Mouse (Mus musculus): ENCODE data around the gene Cyp1a2. TPM values are rescaled to one million over a fixed set of nuclear protein-coding genes. Genes with fewer than 3 reads are reported as not detected.
"Not testable (repeated sequence)": the region's sequence is repeated elsewhere in the genome, so short reads cannot be mapped to it uniquely, and the experiment has no call there.

Cyp1a2 gene
- polyA plus RNA-seq, 1 experiment: not detected

GRCm38 (mm10) chr9:57718408-57718807, 34.9 kb upstream of the Cyp1a2 start:
- H3K27ac ChIP-seq (ENCODE audit: insufficient read depth, low read length): no peak overlapping the region
- no peak overlapping the region for H3K4me3 ChIP-seq (ENCODE audit: extremely low read depth, insufficient read depth, insufficient read length)
- H3K4me1 ChIP-seq (ENCODE audit: control insufficient read depth, insufficient read depth, insufficient read length): no peaks in the 10 kb centered on the region; the same call in 1 of the 2 replicates
- no peaks in the 10 kb centered on the region for H3K27me3 ChIP-seq (ENCODE audit: control insufficient read depth, insufficient read depth, low read length)
- DNase-seq (ENCODE audit: low read depth in 1 of 2, low spot score in 2 of 2): no peak
- H3K36me3 ChIP-seq (ENCODE audit: control insufficient read depth, insufficient read depth, low read length): peaks cover 34% of the 10 kb centered on the region
- TF ChIP-seq POLR2A (IDR thresholded peaks at IDR 0.05; ENCODE audit: low read depth, low read length): no peak
- no peak for TF ChIP-seq CTCF (IDR thresholded peaks at IDR 0.05; ENCODE audit: extremely low read depth, insufficient read depth, insufficient read length, insufficient replicate concordance)
- WGBS: 89% methylated on average over 7 of the region's 7 CpGs

DNA sequence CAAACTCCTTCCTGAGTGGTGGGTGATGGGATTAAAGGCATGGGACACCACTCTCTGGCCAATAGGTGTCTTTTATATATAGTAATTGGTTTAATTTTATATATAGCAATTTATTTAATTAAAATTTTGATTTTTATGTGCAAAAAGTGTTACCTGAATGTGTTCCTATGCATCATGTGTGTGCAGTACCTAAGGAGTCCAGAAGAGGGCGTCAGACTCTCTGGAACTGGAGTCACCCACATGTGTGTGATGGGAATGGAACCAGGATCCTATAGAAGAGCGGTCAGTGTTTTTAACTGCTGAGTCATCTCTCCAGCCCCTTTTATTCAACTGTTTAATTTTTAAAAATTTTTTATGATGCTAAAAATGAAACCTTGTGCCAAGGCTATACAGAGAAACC, 28.7 kb upstream of the Cyp1a2 start:
- no peak for TF ChIP-seq POLR2A (IDR thresholded peaks at IDR 0.05; ENCODE audit: low read depth, low read length)
- TF ChIP-seq CTCF (IDR thresholded peaks at IDR 0.05; ENCODE audit: extremely low read depth, insufficient read depth, insufficient read length, insufficient replicate concordance): no peak
- Histone ChIP-seq H3K27ac (ENCODE audit: insufficient read depth, low read length) (no peak overlapping the region), H3K4me1 (ENCODE audit: control insufficient read depth, insufficient read depth, insufficient read length) (peaks cover 6% of the 10 kb centered on the region; the same call in 1 of the 2 replicates), H3K4me3 (ENCODE audit: extremely low read depth, insufficient read depth, insufficient read length) (no peak overlapping the region), H3K27me3 (ENCODE audit: control insufficient read depth, insufficient read depth, low read length) (no peaks in the 10 kb centered on the region), H3K36me3 (ENCODE audit: control insufficient read depth, insufficient read depth, low read length) (peaks cover 25% of the 10 kb centered on the region)
- DNase-seq (ENCODE audit: low read depth in 1 of 2, low spot score in 2 of 2): no peak
- 85% methylated on average over 2 of the region's 2 CpGs for WGBS

- not testable (repeated sequence) for H3K4me3 ChIP-seq (ENCODE audit: extremely low read depth, insufficient read depth, insufficient read length); H3K27ac ChIP-seq (ENCODE audit: insufficient read depth, low read length); DNase-seq (ENCODE audit: low read depth in 1 of 2, low spot score in 2 of 2); H3K27me3 ChIP-seq (ENCODE audit: control insufficient read depth, insufficient read depth, low read length); H3K4me1 ChIP-seq (ENCODE audit: control insufficient read depth, insufficient read depth, insufficient read length)
- WGBS: 79% methylated on average over 5 of the region's 5 CpGs
- peaks cover 11% of the 10 kb centered on the region for H3K36me3 ChIP-seq (ENCODE audit: control insufficient read depth, insufficient read depth, low read length)
Observed at GRCm38 (mm10) chr9:57710214-57710613, 26.7 kb upstream of the Cyp1a2 start.

- peaks cover 6% of the 10 kb centered on the region; the same call in 1 of the 2 replicates for H3K4me1 ChIP-seq (ENCODE audit: control insufficient read depth, insufficient read depth, insufficient read length)
- peak overlapping the region; percentile 93 for H3K4me3 ChIP-seq (ENCODE audit: extremely low read depth, insufficient read depth, insufficient read length)
- H3K27me3 ChIP-seq (ENCODE audit: control insufficient read depth, insufficient read depth, low read length): no peaks in the 10 kb centered on the region
- 1% methylated on average over 31 of the region's 39 CpGs for WGBS
- no peak for TF ChIP-seq POLR2A (IDR thresholded peaks at IDR 0.05; ENCODE audit: low read depth, low read length)
- no peak for TF ChIP-seq CTCF (IDR thresholded peaks at IDR 0.05; ENCODE audit: extremely low read depth, insufficient read depth, insufficient read length, insufficient replicate concordance)
- H3K36me3 ChIP-seq (ENCODE audit: control insufficient read depth, insufficient read depth, low read length): peaks cover 5% of the 10 kb centered on the region
- no peak for DNase-seq (ENCODE audit: low read depth in 1 of 2, low spot score in 2 of 2)
- H3K27ac ChIP-seq (ENCODE audit: insufficient read depth, low read length): peak overlapping the region; percentile 80
Observed at GRCm38 (mm10) chr9:57708720-57709274, 25.3 kb upstream of the Cyp1a2 start.

DNA sequence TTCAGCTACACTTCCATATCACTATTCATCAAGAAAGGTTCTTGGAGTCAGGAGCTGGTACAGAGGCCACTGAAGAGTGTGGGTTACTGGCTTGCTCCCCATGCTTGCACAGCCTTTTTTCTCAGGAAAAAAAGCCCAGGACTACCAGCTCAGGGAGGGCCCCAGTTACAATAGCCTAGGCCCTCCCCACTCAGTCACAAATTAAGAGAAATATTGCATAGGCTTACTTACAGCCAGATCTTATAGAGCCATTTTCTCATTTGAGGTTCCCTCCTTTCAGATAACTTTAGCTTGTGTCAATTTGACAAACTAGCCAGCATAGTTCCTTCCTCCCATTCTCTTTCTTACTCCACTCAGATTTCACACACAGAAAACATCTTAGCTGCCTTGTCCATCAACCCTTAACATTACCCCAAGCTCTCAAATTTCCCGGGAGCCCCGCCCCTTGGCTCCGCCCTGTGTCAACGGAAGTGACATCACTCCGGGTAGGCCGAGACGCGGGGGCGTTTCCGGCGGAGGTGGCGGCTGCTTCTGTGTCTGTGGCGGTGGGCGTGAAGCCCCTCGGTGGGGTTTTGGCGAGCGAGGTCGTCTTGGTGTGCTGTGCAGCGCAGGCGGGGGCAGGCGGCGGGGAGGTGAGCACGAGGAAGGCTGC, 24.7 kb upstream of the Cyp1a2 start, which contains the start of gene Edc3:
Gene Edc3, plus strand, starts transcription at position 473 of the 652 bp plus-strand sequence.
- Histone ChIP-seq H3K4me3 (ENCODE audit: extremely low read depth, insufficient read depth, insufficient read length) (peak within 1 kb of the TSS; percentile 93), H3K4me1 (ENCODE audit: control insufficient read depth, insufficient read depth, insufficient read length) (peaks cover 6% of the 10 kb centered on the region; the same call in 1 of the 2 replicates), H3K27ac (ENCODE audit: insufficient read depth, low read length) (peak within 1 kb of the TSS; percentile 80), H3K27me3 (ENCODE audit: control insufficient read depth, insufficient read depth, low read length) (no peaks in the 10 kb centered on the region), H3K36me3 (ENCODE audit: control insufficient read depth, insufficient read depth, low read length) (peaks cover under 1% of the 10 kb centered on the region; the same call in 1 of the 2 replicates)
- 0% methylated on average over 23 of the region's 23 CpGs for WGBS
- TF ChIP-seq CTCF (IDR thresholded peaks at IDR 0.05; ENCODE audit: extremely low read depth, insufficient read depth, insufficient read length, insufficient replicate concordance) (no peak), POLR2A (IDR thresholded peaks at IDR 0.05; ENCODE audit: low read depth, low read length) (peak; percentile 47)
- DNase-seq (ENCODE audit: low read depth in 1 of 2, low spot score in 2 of 2): peak; percentile 68 to 85

- WGBS: 91% methylated on average over 3 of the region's 3 CpGs
- Histone ChIP-seq H3K27ac (ENCODE audit: insufficient read depth, low read length) (no peak overlapping the region), H3K36me3 (ENCODE audit: control insufficient read depth, insufficient read depth, low read length) (no peaks in the 10 kb centered on the region), H3K4me1 (ENCODE audit: control insufficient read depth, insufficient read depth, insufficient read length) (peaks cover 6% of the 10 kb centered on the region; the same call in 1 of the 2 replicates), H3K27me3 (ENCODE audit: control insufficient read depth, insufficient read depth, low read length) (no peaks in the 10 kb centered on the region), H3K4me3 (ENCODE audit: extremely low read depth, insufficient read depth, insufficient read length) (no peak overlapping the region)
- TF ChIP-seq CTCF (IDR thresholded peaks at IDR 0.05; ENCODE audit: extremely low read depth, insufficient read depth, insufficient read length, insufficient replicate concordance): no peak
- TF ChIP-seq POLR2A (IDR thresholded peaks at IDR 0.05; ENCODE audit: low read depth, low read length): no peak
- DNase-seq (ENCODE audit: low read depth in 1 of 2, low spot score in 2 of 2): no peak
Observed at GRCm38 (mm10) chr9:57706496-57706895, 23.0 kb upstream of the Cyp1a2 start.
